Mouse (Mus musculus) erythroblast, adult 5-6 weeks (primary cell): ENCODE measurements around the gene Btk. TPM values are rescaled to one million over a fixed set of nuclear protein-coding genes. Genes with fewer than 3 reads are reported as not detected.

Source experiments
- ATAC-seq: replicated peaks from 2 replicates; pipeline ENCODE4 v1.8.0; 2016; ENCODE audit warnings: moderate number of reproducible peaks, mild to moderate bottlenecking, moderate TSS enrichment, inconsistent platforms; ENCODE audit not compliant: poor library complexity, low FRiP score, severe bottlenecking
- total RNA-seq, 2 experiments: library from RNA; stranded (forward) in 1 of 2; stranded (reverse) in 1 of 2; fragments of 150-400 nt in 1 of 2; fragments of 200-764, 138-1000 nt in 1 of 2; gene quantifications; 2 replicates each; pipeline versions ENCODE4 v1.2.3 to v1.2.4; 2015 to 2017; ENCODE audit warnings: low replicate concordance in 2 of 2

Gene Btk
- total RNA-seq (2015; ENCODE audit: low replicate concordance) (11.9 and 14.2 TPM in 2 replicates), total RNA-seq (2017; ENCODE audit: low replicate concordance) (4.6 and 16.4 TPM in 2 replicates)

- ATAC-seq = no peak
Observed at GRCm38 (mm10) chrX:134582888-134583669, at the start of gene Btk. TSS of gene Btk (minus strand) at chrX:134583570.

GRCm38 (mm10) chrX:134632710-134633109 is 49.3 kb upstream of the Btk start:
- ATAC-seq = no peak

GRCm38 (mm10) chrX:134628200-134628599 is 44.8 kb upstream of the Btk start:
- ATAC-seq = no peak

GRCm38 (mm10) chrX:134623350-134623749 is 40.0 kb upstream of the Btk start:
- ATAC-seq = no peak

GRCm38 (mm10) chrX:134621685-134622084 is 38.3 kb upstream of the Btk start:
- ATAC-seq = no peak

- no peak for ATAC-seq
Observed at GRCm38 (mm10) chrX:134620254-134620865, 37.0 kb upstream of the Btk start.

- no peak for ATAC-seq
Observed at GRCm38 (mm10) chrX:134619695-134620094, 36.3 kb upstream of the Btk start.

- 0 out of 2 replicates have a peak, but pooled peaks have one; percentile 61 for ATAC-seq
Observed at GRCm38 (mm10) chrX:134614306-134614705, 30.9 kb upstream of the Btk start.

- ATAC-seq = 0 out of 2 replicates have a peak, but pooled peaks have one; percentile 58
Observed at GRCm38 (mm10) chrX:134612285-134612959, 29.1 kb upstream of the Btk start.

- ATAC-seq = 0 out of 2 replicates have a peak, but pooled peaks have one; percentile 36
Observed at GRCm38 (mm10) chrX:134610984-134611383, 27.6 kb upstream of the Btk start.

- 0 out of 2 replicates have a peak, but pooled peaks have one; percentile 48 for ATAC-seq
Observed at GRCm38 (mm10) chrX:134609472-134609871, 26.1 kb upstream of the Btk start.

- peak; percentile 48 for ATAC-seq
Observed at GRCm38 (mm10) chrX:134601380-134602120, 18.2 kb upstream of the Btk start.

- ATAC-seq = peak; percentile 98
Observed at GRCm38 (mm10) chrX:134600659-134601379, 17.4 kb upstream of the Btk start, which contains the start of the genes Gla and Hnrnph2. TSS of gene Gla (minus strand) at chrX:134601125. TSS of gene Hnrnph2 (plus strand) at chrX:134601179.

- peak; percentile 15 for ATAC-seq
Observed at GRCm38 (mm10) chrX:134599922-134600565, 16.7 kb upstream of the Btk start.

GRCm38 (mm10) chrX:134589836-134590235 is 6.5 kb upstream of the Btk start:
- no peak for ATAC-seq

GRCm38 (mm10) chrX:134588997-134589396 is 5.6 kb upstream of the Btk start:
- ATAC-seq = no peak

GRCm38 (mm10) chrX:134588261-134588660 is 4.9 kb upstream of the Btk start:
- ATAC-seq = no peak

- no peak for ATAC-seq
Observed at GRCm38 (mm10) chrX:134586447-134586846, 3.1 kb upstream of the Btk start.
